Mouse (Mus musculus): ENCODE measurements around the gene Dgcr2. TPM values are rescaled to one million over a fixed set of nuclear protein-coding genes. Genes with fewer than 3 reads are reported as not detected.

Dgcr2 gene
- polyA plus RNA-seq (2012; rRNA removed) = 75.6 and 87.2 TPM in 2 replicates

GRCm38 (mm10) chr16:17898462-17898861 lies at the start of gene Dgcr2, which contains the start of gene Tssk2:
Gene Dgcr2, minus strand, starts transcription at chr16:17898562.
Gene Tssk2, plus strand, starts transcription at chr16:17898637.

GRCm38 (mm10) chr16:17928087-17928580 lies 29.8 kb upstream of the Dgcr2 start, which contains the start of gene Slc25a1:
Gene Slc25a1, minus strand, starts transcription at chr16:17928219.

GRCm38 (mm10) chr16:17914307-17915249 lies 16.2 kb upstream of the Dgcr2 start, which contains the start of gene Gsc2:
Gene Gsc2, minus strand, starts transcription at chr16:17915059.

GRCm38 (mm10) chr16:17911052-17911595 lies 12.8 kb upstream of the Dgcr2 start, which contains the start of gene Ess2:
Gene Ess2, minus strand, starts transcription at chr16:17911348.

GRCm38 (mm10) chr16:17893923-17894322 lies 4.4 kb downstream of the Dgcr2 start, which contains the start of gene Tssk1:
Gene Tssk1, plus strand, starts transcription at chr16:17894223.

GRCm38 (mm10) chr16:17891567-17891959 lies 6.8 kb downstream of the Dgcr2 start, which contains the start of gene Gm20518:
Gene Gm20518, minus strand, starts transcription at chr16:17891671.

GRCm38 (mm10) chr16:17838051-17838450 lies 60.3 kb downstream of the Dgcr2 start, which contains the start of gene Car15:
Gene Car15, minus strand, starts transcription at chr16:17838364.

GRCm38 (mm10) chr16:17832821-17833220 lies 65.5 kb downstream of the Dgcr2 start, which contains the start of gene B830017H08Rik:
Gene B830017H08Rik, plus strand, starts transcription at chr16:17833121.

GRCm38 (mm10) chr16:17796971-17797811 lies 101.2 kb downstream of the Dgcr2 start, which contains the start of gene Scarf2:
Gene Scarf2, plus strand, starts transcription at chr16:17797282.

Other genes with a start within 250 kb of the Dgcr2 start
- gene Med15, start 165.7 kb downstream of the Dgcr2 start, polyA plus RNA-seq (2012; rRNA removed) = 55.4 and 63.7 TPM in 2 replicates
- gene Klhl22, start 138.9 kb downstream of the Dgcr2 start, polyA plus RNA-seq (2012; rRNA removed) = 29.5 and 32.8 TPM in 2 replicates
- 25.6 and 36.5 TPM in 2 replicates for gene Scarf2, start 101.3 kb downstream of the Dgcr2 start, polyA plus RNA-seq (2012; rRNA removed)
- gene B830017H08Rik, start 65.4 kb downstream of the Dgcr2 start, polyA plus RNA-seq (2012; rRNA removed) = 0.04 TPM in 1 of 2 replicates, not detected in the other
- 9.3 and 11.1 TPM in 2 replicates for gene Car15, start 60.2 kb downstream of the Dgcr2 start, polyA plus RNA-seq (2012; rRNA removed)
- 0.75 and 1.1 TPM in 2 replicates for gene Gm20518, start 6.9 kb downstream of the Dgcr2 start, polyA plus RNA-seq (2012; rRNA removed)
- 0.02 and 0.05 TPM in 2 replicates for gene Tssk1, start 4.3 kb downstream of the Dgcr2 start, polyA plus RNA-seq (2012; rRNA removed)
- not detected in 2 replicates for gene Tssk2, start 75 bp upstream of the Dgcr2 start, polyA plus RNA-seq (2012; rRNA removed)
- gene Ess2, start 12.8 kb upstream of the Dgcr2 start, polyA plus RNA-seq (2012; rRNA removed) = 9.9 and 10.7 TPM in 2 replicates
- 1.9 and 3.6 TPM in 2 replicates for gene Gsc2, start 16.5 kb upstream of the Dgcr2 start, polyA plus RNA-seq (2012; rRNA removed)
- gene Slc25a1, start 29.7 kb upstream of the Dgcr2 start, polyA plus RNA-seq (2012; rRNA removed) = 211 and 252 TPM in 2 replicates
- not detected in 2 replicates for gene Vpreb2, start 81.9 kb upstream of the Dgcr2 start, polyA plus RNA-seq (2012; rRNA removed)
- 32.9 and 53.4 TPM in 2 replicates for gene Dgcr6, start 154.3 kb upstream of the Dgcr2 start, polyA plus RNA-seq (2012; rRNA removed)
- gene Prodh, start 191.6 kb upstream of the Dgcr2 start, polyA plus RNA-seq (2012; rRNA removed) = 17.1 and 18.7 TPM in 2 replicates
- gene Rtn4r, start 229.1 kb upstream of the Dgcr2 start, polyA plus RNA-seq (2012; rRNA removed) = 8.3 and 11.5 TPM in 2 replicates